Mouse (Mus musculus) brown adipose tissue, adult 24 weeks (tissue): ENCODE results near the gene Tmem210. TPM values are rescaled to one million over a fixed set of nuclear protein-coding genes. Genes with fewer than 3 reads are reported as not detected.

Experiments
- H3K27ac ChIP-seq: fragments of 200-500 bp; replicated peaks from 2 replicates; pipeline ENCODE4 v1.5.1; 2012; ENCODE audit warnings: low read depth, mild to moderate bottlenecking, low read length
- H3K4me1 ChIP-seq: fragments of 200-500 bp; 2 replicates; pipeline ENCODE4 v1.6.1; 2012; ENCODE audit warnings: low read length, mixed read lengths; ENCODE audit not compliant: control insufficient read depth, insufficient read depth, insufficient read length
- H3K4me3 ChIP-seq: fragments of 200-500 bp; 2 replicates; pipeline ENCODE4 v1.5.1; 2012; ENCODE audit warnings: low read depth, mild to moderate bottlenecking, low read length, moderate library complexity; ENCODE audit not compliant: insufficient read depth
- polyA plus RNA-seq: library from polyadenylated mRNA; stranded (reverse); fragments of >200 nt; gene quantifications from 2 replicates; pipeline ENCODE4 v1.2.4, GENCODE M21; 2012; ENCODE audit not compliant: missing spikeins, insufficient read depth, insufficient read length

The Tmem210 gene
- polyA plus RNA-seq, 1 experiment = not detected

DNA sequence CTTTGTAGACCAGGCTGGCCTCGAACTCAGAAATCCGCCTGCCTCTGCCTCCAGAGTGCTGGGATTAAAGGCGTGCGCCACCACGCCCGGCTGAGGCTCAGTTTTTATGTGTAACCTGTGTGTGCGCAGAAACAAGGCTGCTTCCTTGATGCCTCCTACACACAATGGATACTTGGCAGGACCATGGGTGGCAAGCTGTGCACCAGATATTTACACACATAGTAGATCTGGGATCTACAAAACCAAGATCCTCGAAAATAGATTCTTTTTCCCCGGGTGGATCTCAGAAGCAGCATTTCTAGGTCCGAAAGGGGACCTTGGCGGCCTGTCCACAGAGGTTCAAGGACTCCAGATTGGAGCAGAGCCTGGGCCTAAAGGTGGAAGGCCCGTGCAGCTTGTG lies 26.1 kb upstream of the Tmem210 start:
- Histone ChIP-seq H3K4me1 (peaks cover 32% of the 10 kb centered on the region), H3K4me3 (peak overlapping the region; percentile 58), H3K27ac (no peak overlapping the region; the same call in 1 of the 2 replicates)

- H3K4me1 ChIP-seq = peaks cover 37% of the 10 kb centered on the region
- H3K27ac ChIP-seq = no peak within 1 kb of the TSS; the same call in 1 of the 2 replicates
- peak within 1 kb of the TSS; percentile 63 for H3K4me3 ChIP-seq
Measured at GRCm38 (mm10) chr2:25262291-25262767, 25.6 kb upstream of the Tmem210 start, which contains the start of gene Tprn. Tprn (plus strand) TSS chr2:25262618.

GRCm38 (mm10) chr2:25262795-25263622 lies 24.9 kb upstream of the Tmem210 start:
- H3K27ac ChIP-seq = no peak overlapping the region
- H3K4me3 ChIP-seq = peak overlapping the region; percentile 63
- peaks cover 37% of the 10 kb centered on the region for H3K4me1 ChIP-seq

DNA sequence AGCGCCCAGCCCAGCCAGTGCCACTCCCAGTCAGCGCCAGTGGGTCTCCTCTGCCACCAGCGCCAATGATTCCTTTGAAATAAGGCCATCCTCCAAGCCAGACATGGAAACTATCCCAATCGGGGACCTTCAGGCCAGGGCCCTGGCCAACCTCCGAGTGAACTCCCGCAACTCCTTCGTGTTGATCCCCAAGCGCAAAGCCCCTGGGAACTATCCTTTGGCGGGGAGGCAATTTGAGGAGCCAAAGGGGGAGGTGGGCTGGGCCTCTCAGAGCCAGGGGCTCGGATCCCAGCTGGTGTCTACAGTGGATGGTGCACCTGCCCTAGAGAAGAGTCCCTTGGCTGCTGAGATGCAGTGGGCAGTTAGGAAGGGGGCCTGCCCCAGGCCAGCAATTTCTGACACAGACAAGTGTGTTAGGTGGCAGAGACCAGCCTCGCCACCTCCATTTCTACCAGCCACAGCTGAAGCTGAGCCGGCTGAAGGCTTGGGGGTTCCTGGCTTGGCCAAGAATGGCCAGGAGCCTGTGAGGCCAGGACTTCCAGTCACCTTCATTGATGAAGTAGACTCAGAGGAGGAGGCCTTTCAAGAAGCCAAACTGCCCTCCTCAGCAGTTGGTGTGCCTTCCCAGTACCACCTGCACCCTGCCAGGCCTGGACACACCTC lies 24.2 kb upstream of the Tmem210 start:
- H3K27ac ChIP-seq = no peak overlapping the region
- peaks cover 37% of the 10 kb centered on the region for H3K4me1 ChIP-seq
- H3K4me3 ChIP-seq = peak overlapping the region; percentile 63

DNA sequence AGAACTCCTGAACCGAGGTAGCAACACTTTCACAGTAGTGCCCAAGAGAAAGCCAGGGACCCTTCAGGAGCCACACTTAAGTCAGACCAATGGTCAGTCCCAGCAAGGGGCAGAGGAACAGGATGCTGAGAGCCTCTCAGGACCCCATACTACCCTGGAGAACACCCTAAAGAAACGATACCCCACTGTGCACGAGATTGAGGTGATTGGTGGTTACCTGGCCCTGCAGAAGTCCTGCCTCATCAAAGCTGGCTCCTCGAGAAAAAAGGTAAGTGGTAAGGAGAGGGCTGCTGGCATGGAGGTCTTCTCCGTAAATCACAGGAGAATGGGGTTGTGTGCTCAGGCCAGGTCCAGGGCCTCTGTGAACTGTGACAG lies 23.7 kb upstream of the Tmem210 start:
- Histone ChIP-seq H3K4me1 (peaks cover 37% of the 10 kb centered on the region), H3K4me3 (no peak overlapping the region), H3K27ac (no peak overlapping the region)

GRCm38 (mm10) chr2:25264851-25265250 lies 23.1 kb upstream of the Tmem210 start:
- no peak overlapping the region for H3K27ac ChIP-seq
- H3K4me3 ChIP-seq = no peak overlapping the region

DNA sequence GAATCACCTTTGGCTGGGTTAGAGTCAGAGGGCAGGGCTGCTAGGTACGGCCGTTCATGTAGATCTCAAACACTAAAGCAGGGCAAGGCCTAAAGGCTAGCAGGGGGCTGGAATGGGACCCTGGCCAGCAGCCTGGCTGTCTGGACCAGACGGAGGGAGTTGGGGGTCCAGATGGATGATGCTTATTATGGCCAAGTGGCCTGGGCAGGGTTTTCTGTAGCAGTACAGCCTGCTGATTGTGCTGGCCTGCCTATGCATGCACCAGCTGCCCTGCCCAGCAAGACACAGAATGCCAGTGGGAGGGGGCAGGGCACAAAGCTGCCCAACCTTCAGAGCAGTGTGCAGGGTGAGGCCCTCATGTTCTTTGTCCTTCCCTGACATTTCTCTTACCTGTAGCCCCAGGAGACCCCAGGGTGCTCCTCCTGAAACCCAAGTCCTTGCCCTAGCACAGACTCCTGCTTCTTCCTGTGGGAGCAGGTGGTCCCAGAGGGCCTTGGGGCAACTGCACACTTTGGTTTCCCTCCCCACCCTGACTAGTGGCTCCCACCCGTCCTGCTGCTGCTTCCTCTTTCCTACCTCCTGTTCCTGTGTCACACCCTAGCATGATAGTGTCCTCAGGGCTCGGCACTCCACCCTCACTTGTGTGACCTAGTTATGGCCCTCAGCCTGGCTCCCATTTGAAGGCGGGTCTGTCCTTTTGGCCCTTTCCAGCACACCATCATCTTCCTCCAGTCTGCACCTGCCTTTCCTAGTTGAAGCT lies 21.9 kb upstream of the Tmem210 start:
- Histone ChIP-seq H3K4me1 (peaks cover 38% of the 10 kb centered on the region), H3K27ac (peak overlapping the region; percentile 59), H3K4me3 (no peak overlapping the region; the same call in 1 of the 2 replicates)

More at GRCm38 (mm10) chr2:25264851-25265250, 23.1 kb upstream of the Tmem210 start:
- peaks cover 37% of the 10 kb centered on the region for H3K4me1 ChIP-seq

DNA sequence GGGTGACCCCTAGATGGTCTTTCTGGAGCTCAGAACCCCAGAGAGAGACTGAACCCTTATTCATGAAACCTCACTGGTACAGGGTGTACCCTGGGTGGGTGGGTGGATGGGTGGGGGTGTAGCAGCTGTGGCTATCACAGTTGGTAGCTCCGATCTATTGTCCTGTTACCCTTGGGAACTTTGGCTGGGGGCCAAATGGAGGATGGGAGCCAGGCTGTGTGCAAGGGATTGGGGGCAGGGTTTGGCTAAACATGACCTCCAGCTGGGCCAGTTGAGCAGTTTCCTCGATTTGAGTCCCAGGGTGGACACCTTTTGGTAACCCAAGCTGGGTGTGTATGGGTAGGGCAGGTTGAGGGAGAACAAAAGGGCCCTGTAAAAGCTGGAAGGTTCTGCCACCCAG lies 21.2 kb upstream of the Tmem210 start:
- peaks cover 44% of the 10 kb centered on the region for H3K4me1 ChIP-seq
- peak overlapping the region; percentile 59 for H3K27ac ChIP-seq
- no peak overlapping the region for H3K4me3 ChIP-seq

GRCm38 (mm10) chr2:25267241-25267640 lies 20.7 kb upstream of the Tmem210 start:
- Histone ChIP-seq H3K4me3 (no peak overlapping the region), H3K27ac (peak overlapping the region; percentile 15; the same call in 1 of the 2 replicates), H3K4me1 (peaks cover 44% of the 10 kb centered on the region)

DNA sequence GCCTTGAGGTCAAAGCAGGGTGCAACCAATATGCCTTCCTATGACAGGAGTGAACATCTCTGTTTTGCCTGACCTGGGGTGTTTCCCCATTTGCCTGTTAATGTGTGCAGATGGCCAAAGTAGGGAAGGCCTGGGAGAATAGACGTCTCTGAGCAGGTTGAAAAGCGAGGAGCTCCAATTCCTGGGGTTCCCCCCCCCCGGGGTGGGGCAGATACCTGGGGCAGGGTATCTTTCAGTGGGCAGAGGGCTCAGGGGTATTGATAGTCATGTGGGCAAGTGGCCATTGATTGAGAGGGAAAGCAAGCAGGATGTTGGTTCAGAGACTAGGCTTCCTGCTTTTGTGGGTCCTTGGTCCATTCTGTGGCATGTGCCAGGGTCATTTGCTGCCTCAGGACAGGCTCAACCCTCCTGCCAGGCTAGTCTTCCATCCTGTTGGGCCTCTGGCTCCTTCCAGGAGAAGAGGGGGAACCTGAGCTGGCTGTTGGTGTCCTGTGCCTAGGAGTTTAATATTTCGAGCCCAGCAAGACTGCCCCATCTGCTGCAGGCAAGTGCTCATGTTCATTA lies 20.1 kb upstream of the Tmem210 start:
- Histone ChIP-seq H3K27ac (no peak overlapping the region), H3K4me1 (peaks cover 45% of the 10 kb centered on the region), H3K4me3 (no peak overlapping the region)

GRCm38 (mm10) chr2:25271827-25272511 lies 16.0 kb upstream of the Tmem210 start, which contains the start of the genes Ssna1 and Anapc2:
Ssna1 (minus strand) TSS chr2:25272438.
Anapc2 (plus strand) TSS chr2:25272478.
- Histone ChIP-seq H3K27ac (peak within 1 kb of the TSS; percentile 30), H3K4me1 (peaks cover 15% of the 10 kb centered on the region), H3K4me3 (peak within 1 kb of the TSS; percentile 88)

DNA sequence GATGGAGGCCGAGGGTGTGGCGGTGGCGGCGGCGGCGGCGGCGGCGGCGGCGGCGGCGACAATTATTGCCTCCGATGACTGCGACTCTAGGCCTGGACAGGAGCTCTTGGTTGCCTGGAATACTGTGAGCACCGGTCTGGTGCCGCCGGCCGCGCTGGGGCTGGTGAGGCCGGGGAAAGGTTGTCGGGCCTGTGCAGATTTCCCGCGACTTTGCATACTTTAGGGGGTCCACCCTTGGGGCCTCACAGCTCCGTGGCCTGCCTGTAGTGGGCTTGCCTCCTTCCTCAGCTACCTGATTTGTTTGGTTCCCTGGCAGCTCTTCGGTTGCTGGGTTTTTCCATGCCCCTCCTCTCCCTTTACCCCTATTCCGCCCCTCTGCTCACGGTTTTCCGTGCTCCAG lies 15.4 kb upstream of the Tmem210 start:
- Histone ChIP-seq H3K27ac (no peak overlapping the region), H3K4me3 (peak overlapping the region; percentile 79), H3K4me1 (peaks cover 11% of the 10 kb centered on the region)

- H3K4me3 ChIP-seq = peak overlapping the region; percentile 79
- H3K4me1 ChIP-seq = peaks cover 11% of the 10 kb centered on the region
- no peak overlapping the region for H3K27ac ChIP-seq
Measured at GRCm38 (mm10) chr2:25273010-25273409, 14.9 kb upstream of the Tmem210 start.
